Mouse (Mus musculus) heart, embryonic 16.5 days (tissue): Measurements from ENCODE around the gene Fam163a. TPM values are rescaled to one million over a fixed set of nuclear protein-coding genes. Genes with fewer than 3 reads are reported as not detected.

Source experiments
- ATAC-seq: fragments of 200-750 bp; cut with Nextera tagmentation; replicated peaks from 2 replicates; pipeline ENCODE4 v1.8.0; 2017; ENCODE audit warnings: moderate number of reproducible peaks; ENCODE audit not compliant: insufficient read depth, low FRiP score; ENCODE audit errors: extremely low read depth
- H3K27ac ChIP-seq: fragments of 300-500 bp; sonication (generic); 2 replicates; pipeline ENCODE4 v1.5.1; 2014; ENCODE audit warnings: mild to moderate bottlenecking, low read length, control low read depth, moderate library complexity
- H3K27me3 ChIP-seq: fragments of 300-500 bp; sonication (generic); 2 replicates; pipeline ENCODE4 v1.6.1; 2014; ENCODE audit warnings: low read length, mixed read lengths; ENCODE audit not compliant: control insufficient read depth, insufficient read depth
- H3K36me3 ChIP-seq: fragments of 300-500 bp; sonication (generic); 2 replicates; pipeline ENCODE4 v1.6.1; 2014; ENCODE audit not compliant: control insufficient read depth, insufficient read depth
- H3K4me1 ChIP-seq: fragments of 300-500 bp; sonication (generic); 2 replicates; pipeline ENCODE4 v1.6.1; 2014; ENCODE audit warnings: low read length, mixed read lengths; ENCODE audit not compliant: control insufficient read depth, insufficient read depth
- H3K4me2 ChIP-seq: fragments of 300-500 bp; sonication (generic); 2 replicates; pipeline ENCODE4 v1.6.1; 2014; ENCODE audit warnings: low read depth, mild to moderate bottlenecking, control low read depth, low read length
- H3K4me3 ChIP-seq: fragments of 300-500 bp; sonication (generic); 2 replicates; pipeline ENCODE4 v1.5.1; 2014; ENCODE audit warnings: mild to moderate bottlenecking, control low read depth, low read length
- H3K9ac ChIP-seq: fragments of 300-500 bp; sonication (generic); 2 replicates; pipeline ENCODE4 v1.6.1; 2014; ENCODE audit warnings: low read length, control low read depth
- H3K9me3 ChIP-seq: fragments of 300-500 bp; sonication (generic); replicated peaks from 2 replicates; pipeline ENCODE4 v1.6.1; 2016; ENCODE audit warnings: low read length; ENCODE audit not compliant: control insufficient read depth
- WGBS: fragments of 180-500 bp; shearing (Covaris S2); extraction: QIAGEN DNeasy Blood & Tissue Kit; methylation state at CpG from one replicate; pipeline ENCODE4 v1.1.7; 2014; 5-methylcytosine and 5-hydroxymethylcytosine counted together
- polyA plus RNA-seq: library from polyadenylated mRNA; unstranded; fragments of >200 nt; fragmentation: Nextera tagmentation; extraction: Ambion mirVana; gene quantifications from 2 replicates; pipeline ENCODE4 v1.2.1, GENCODE M21; 2015

The Fam163a gene
- polyA plus RNA-seq, 1 experiment from 2014 or later: 1.6 TPM

- H3K36me3 ChIP-seq: no peaks in the 10 kb centered on the region
- 12% methylated on average over 11 of the region's 11 CpGs for WGBS
- no peak overlapping the region; the same call in 1 of the 2 replicates for H3K4me3 ChIP-seq
- peaks cover 7% of the 10 kb centered on the region for H3K9me3 ChIP-seq
- H3K9ac ChIP-seq: no peak overlapping the region
- peak overlapping the region; percentile 16; the same call in 1 of the 2 replicates for H3K4me2 ChIP-seq
- no peaks in the 10 kb centered on the region for H3K27me3 ChIP-seq
- ATAC-seq: peak; percentile 24; the same call in 1 of the 2 replicates
- peaks cover 48% of the 10 kb centered on the region for H3K4me1 ChIP-seq
- peak overlapping the region; percentile 56 for H3K27ac ChIP-seq
Observed at GRCm38 (mm10) chr1:156184158-156184571, 20.7 kb downstream of the Fam163a start.

GRCm38 (mm10) chr1:156183176-156183958 lies 21.5 kb downstream of the Fam163a start:
- Histone ChIP-seq H3K27ac (peak overlapping the region; percentile 56), H3K4me2 (no peak overlapping the region), H3K4me3 (no peak overlapping the region), H3K36me3 (no peaks in the 10 kb centered on the region), H3K9ac (0 out of 2 replicates have a peak overlapping the region, but pooled peaks have one; percentile 30), H3K9me3 (peaks cover 7% of the 10 kb centered on the region), H3K27me3 (no peaks in the 10 kb centered on the region), H3K4me1 (peaks cover 43% of the 10 kb centered on the region)
- WGBS: 35% methylated on average over 6 of the region's 6 CpGs
- ATAC-seq: no peak

GRCm38 (mm10) chr1:156179875-156180274 lies 25.0 kb downstream of the Fam163a start:
- H3K27ac ChIP-seq: peak overlapping the region; percentile 51
- peaks cover 39% of the 10 kb centered on the region for H3K4me1 ChIP-seq
- peak; percentile 64; the same call in 1 of the 2 replicates for ATAC-seq
- H3K9ac ChIP-seq: no peak overlapping the region; the same call in 1 of the 2 replicates
- H3K9me3 ChIP-seq: no peaks in the 10 kb centered on the region
- WGBS: 14% methylated on average over 11 of the region's 11 CpGs
- H3K27me3 ChIP-seq: no peaks in the 10 kb centered on the region
- H3K36me3 ChIP-seq: no peaks in the 10 kb centered on the region
- H3K4me2 ChIP-seq: peak overlapping the region; percentile 32
- no peak overlapping the region for H3K4me3 ChIP-seq

GRCm38 (mm10) chr1:156168737-156169136 lies 36.1 kb downstream of the Fam163a start:
- H3K4me1 ChIP-seq: peaks cover 6% of the 10 kb centered on the region; the same call in 1 of the 2 replicates
- peaks cover 6% of the 10 kb centered on the region for H3K9me3 ChIP-seq
- ATAC-seq: peak; percentile 92
- peak overlapping the region; percentile 46; the same call in 1 of the 2 replicates for H3K27ac ChIP-seq
- 10% methylated on average over 6 of the region's 6 CpGs for WGBS
- no peak overlapping the region for H3K4me3 ChIP-seq
- no peaks in the 10 kb centered on the region for H3K27me3 ChIP-seq
- no peaks in the 10 kb centered on the region for H3K36me3 ChIP-seq
- H3K9ac ChIP-seq: no peak overlapping the region
- no peak overlapping the region for H3K4me2 ChIP-seq

GRCm38 (mm10) chr1:156116770-156117169 lies 88.1 kb downstream of the Fam163a start:
- ATAC-seq: no peak
- Histone ChIP-seq H3K4me1 (peaks cover 2% of the 10 kb centered on the region), H3K9me3 (no peaks in the 10 kb centered on the region), H3K27me3 (no peaks in the 10 kb centered on the region), H3K36me3 (no peaks in the 10 kb centered on the region), H3K9ac (no peak overlapping the region), H3K4me2 (no peak overlapping the region), H3K27ac (no peak overlapping the region), H3K4me3 (no peak overlapping the region)
- WGBS: 16% methylated on average over 3 of the region's 3 CpGs

- Histone ChIP-seq H3K9ac (no peak overlapping the region), H3K36me3 (no peaks in the 10 kb centered on the region), H3K27me3 (no peaks in the 10 kb centered on the region), H3K4me1 (peaks cover 2% of the 10 kb centered on the region), H3K9me3 (no peaks in the 10 kb centered on the region), H3K27ac (no peak overlapping the region), H3K4me3 (no peak overlapping the region), H3K4me2 (no peak overlapping the region)
- ATAC-seq: no peak
- 63% methylated on average over 8 of the region's 8 CpGs for WGBS
Observed at GRCm38 (mm10) chr1:156113884-156114499, 90.8 kb downstream of the Fam163a start.

- Histone ChIP-seq H3K4me2 (no peak overlapping the region), H3K9me3 (no peaks in the 10 kb centered on the region), H3K27me3 (no peaks in the 10 kb centered on the region), H3K4me1 (peaks cover 2% of the 10 kb centered on the region), H3K4me3 (no peak overlapping the region), H3K27ac (no peak overlapping the region), H3K9ac (no peak overlapping the region), H3K36me3 (no peaks in the 10 kb centered on the region)
- WGBS: 68% methylated on average over 7 of the region's 7 CpGs
- no peak for ATAC-seq
Observed at GRCm38 (mm10) chr1:156112142-156112541, 92.7 kb downstream of the Fam163a start.

GRCm38 (mm10) chr1:156111728-156112127 lies 93.1 kb downstream of the Fam163a start:
- Histone ChIP-seq H3K36me3 (no peaks in the 10 kb centered on the region), H3K27me3 (no peaks in the 10 kb centered on the region), H3K4me2 (no peak overlapping the region), H3K4me1 (peaks cover 2% of the 10 kb centered on the region), H3K4me3 (no peak overlapping the region), H3K27ac (no peak overlapping the region), H3K9ac (no peak overlapping the region), H3K9me3 (no peaks in the 10 kb centered on the region)
- ATAC-seq: no peak
- WGBS: 31% methylated on average over 12 of the region's 12 CpGs

GRCm38 (mm10) chr1:156111090-156111489 lies 93.7 kb downstream of the Fam163a start:
- no peak overlapping the region for H3K4me2 ChIP-seq
- 72% methylated on average over 9 of the region's 9 CpGs for WGBS
- no peak for ATAC-seq

More at GRCm38 (mm10) chr1:156111090-156111489, 93.7 kb downstream of the Fam163a start:
- H3K4me1 ChIP-seq: peaks cover 2% of the 10 kb centered on the region
- H3K36me3 ChIP-seq: no peaks in the 10 kb centered on the region
- no peaks in the 10 kb centered on the region for H3K9me3 ChIP-seq
- no peak overlapping the region for H3K9ac ChIP-seq
- no peaks in the 10 kb centered on the region for H3K27me3 ChIP-seq
- H3K4me3 ChIP-seq: no peak overlapping the region
- H3K27ac ChIP-seq: no peak overlapping the region
